Mouse (Mus musculus): ENCODE measurements around the gene Nup37.

The Nup37 gene

GRCm38 (mm10) chr10:88227962-88228361 is 81.2 kb downstream of the Nup37 start:
- DNase-seq (ENCODE audit: low spot score in 2 of 2), result no peak

Measured in frontal cortex, postnatal 25 days (tissue).